Mouse (Mus musculus) ES-E14 (cell line): ENCODE results near the gene Nsun2. TPM values are rescaled to one million over a fixed set of nuclear protein-coding genes. Genes with fewer than 3 reads are reported as not detected.

Experiments
- DNase-seq: peaks from one replicate; pipeline ENCODE4 v3.0.0-alpha.2; 2013; ENCODE audit warnings: low read depth, low spot score
- H3K27ac ChIP-seq: 2 replicates; pipeline ENCODE4 v1.5.1; 2012; ENCODE audit warnings: low read depth, mild to moderate bottlenecking, low read length, moderate library complexity, mixed read lengths; ENCODE audit not compliant: poor library complexity, insufficient read depth, severe bottlenecking
- H3K36me3 ChIP-seq: 2 replicates; pipeline ENCODE4 v1.6.1; 2012; ENCODE audit warnings: mild to moderate bottlenecking, low read length, moderate library complexity, mixed read lengths; ENCODE audit not compliant: control insufficient read depth, poor library complexity, insufficient read depth, severe bottlenecking
- H3K4me1 ChIP-seq, 2 experiments: fragments of 150-350 bp in 1 of 2; sonication (generic) in 1 of 2; 2 replicates each; pipeline ENCODE4 v1.6.1; 2012; ENCODE audit warnings: low read length in 2 of 2, mild to moderate bottlenecking in 1 of 2, mixed read lengths in 1 of 2; ENCODE audit not compliant: control insufficient read depth in 2 of 2, insufficient read depth in 2 of 2, poor library complexity in 1 of 2
- H3K4me3 ChIP-seq, 2 experiments: fragments of 150-350 bp in 1 of 2; sonication (generic) in 1 of 2; 2 replicates each; pipeline ENCODE4 v1.5.1; 2012; ENCODE audit warnings: low read length in 2 of 2, low read depth in 1 of 2, mild to moderate bottlenecking in 1 of 2, mixed read lengths in 1 of 2; ENCODE audit not compliant: insufficient read depth in 1 of 2, poor library complexity in 1 of 2, severe bottlenecking in 1 of 2
- H3K9ac ChIP-seq: 2 replicates; pipeline ENCODE4 v1.6.1; 2012; ENCODE audit warnings: low read depth, mild to moderate bottlenecking, low read length, mixed read lengths; ENCODE audit not compliant: poor library complexity, insufficient read depth, severe bottlenecking
- H3K9me3 ChIP-seq: fragments of 150-350 bp; sonication (generic); 2 replicates; pipeline ENCODE4 v1.6.1; 2012; ENCODE audit warnings: low read depth, mild to moderate bottlenecking, low read length; ENCODE audit not compliant: control insufficient read depth, insufficient read depth
- CHD2 ChIP-seq: IDR thresholded peaks from 2 replicates; pipeline ENCODE4 v1.6.1; 2014; ENCODE audit warnings: mild to moderate bottlenecking, low read depth, low read length, inconsistent platforms
- HCFC1 ChIP-seq: IDR thresholded peaks from 2 replicates; pipeline ENCODE4 v1.6.1; 2012; ENCODE audit warnings: low read length, inconsistent platforms, borderline replicate concordance; ENCODE audit not compliant: insufficient read depth
- MAFK ChIP-seq: IDR thresholded peaks from 2 replicates; pipeline ENCODE4 v1.6.1; 2014; ENCODE audit warnings: mild to moderate bottlenecking, low read depth, low read length, inconsistent platforms; ENCODE audit not compliant: insufficient read depth
- ZC3H11A ChIP-seq: IDR thresholded peaks from 2 replicates; pipeline ENCODE4 v1.6.1; 2012; ENCODE audit warnings: low read depth, mild to moderate bottlenecking, inconsistent platforms, low read length, borderline replicate concordance
- ZNF384 ChIP-seq: IDR thresholded peaks from 2 replicates; pipeline ENCODE4 v1.6.1; 2012; ENCODE audit warnings: low read depth, low read length, inconsistent platforms
- in situ Hi-C, 2 experiments: fragments of 600-800 bp; cut with MboI; formaldehyde crosslinking; loops; one replicate each; pipeline ENCODE4 v1.15.1; 2025; ENCODE audit warnings: low sequenced_read_pairs in 2 of 2, inconsistent platforms in 1 of 2; ENCODE audit not compliant: unreplicated experiment in 2 of 2
- total RNA-seq: library from RNA; depleted of rRNA; stranded (reverse); fragments of 300-350 nt; gene quantifications from 2 replicates; pipeline ENCODE4 v1.2.3, GENCODE M21; 2012; rRNA removed

Nsun2 gene
- 220 TPM in 2 replicates for total RNA-seq

GRCm38 (mm10) chr13:69533405-69534333, at the start of gene Nsun2:
TSS of gene Nsun2 (plus strand) at chr13:69533746.
- H3K27ac ChIP-seq: peak within 1 kb of the TSS; percentile 65
- in situ Hi-C loops: no loop called here
- no peak for TF ChIP-seq HCFC1
- TF ChIP-seq CHD2: no peak
- no peak for TF ChIP-seq ZC3H11A
- TF ChIP-seq ZNF384: no peak
- TF ChIP-seq MAFK: no peak

GRCm38 (mm10) chr13:69485326-69485725, 48.2 kb upstream of the Nsun2 start:
- Histone ChIP-seq H3K36me3 (no peaks in the 10 kb centered on the region), H3K4me1 (no peaks in the 10 kb centered on the region), H3K27ac (no peak overlapping the region), H3K9ac (no peak overlapping the region), H3K9me3 (no peaks in the 10 kb centered on the region), H3K4me3 (no peak overlapping the region)
- in situ Hi-C loops: no loop called here
- DNase-seq: no peak
- no peak for TF ChIP-seq CHD2

More at GRCm38 (mm10) chr13:69533405-69534333, at the start of gene Nsun2:
- no peak for DNase-seq
- Histone ChIP-seq H3K36me3 (peaks cover 5% of the 10 kb centered on the region; the same call in 1 of the 2 replicates), H3K4me3 (peak within 1 kb of the TSS; percentile 73 to 90), H3K9me3 (no peaks in the 10 kb centered on the region), H3K9ac (peak within 1 kb of the TSS; percentile 91), H3K4me1 (peaks cover 3 to 20% of the 10 kb centered on the region in 2 experiments; a peak in 2 of 4 replicates)

- DNase-seq: no peak
- no peak overlapping the region for H3K27ac ChIP-seq
- H3K4me3 ChIP-seq: no peak overlapping the region
- H3K4me1 ChIP-seq: no peaks in the 10 kb centered on the region
- no peak overlapping the region for H3K9ac ChIP-seq
- no peak for TF ChIP-seq CHD2
- no peak for TF ChIP-seq ZNF384
- no peak for TF ChIP-seq HCFC1
- no peak for TF ChIP-seq ZC3H11A
- TF ChIP-seq MAFK: no peak
- no peaks in the 10 kb centered on the region for H3K9me3 ChIP-seq
- in situ Hi-C loops: no loop called here
- no peaks in the 10 kb centered on the region for H3K36me3 ChIP-seq
Observed at GRCm38 (mm10) chr13:69485833-69486232, 47.7 kb upstream of the Nsun2 start.

GRCm38 (mm10) chr13:69487108-69487507, 46.4 kb upstream of the Nsun2 start:
- TF ChIP-seq HCFC1: no peak
- TF ChIP-seq ZC3H11A: no peak
- TF ChIP-seq ZNF384: no peak
- TF ChIP-seq CHD2: no peak
- TF ChIP-seq MAFK: no peak
- no peak for DNase-seq
- H3K27ac ChIP-seq: no peak overlapping the region

More at GRCm38 (mm10) chr13:69487108-69487507, 46.4 kb upstream of the Nsun2 start:
- in situ Hi-C loops: no loop called here
- H3K9ac ChIP-seq: no peak overlapping the region
- H3K9me3 ChIP-seq: no peaks in the 10 kb centered on the region
- H3K4me3 ChIP-seq: no peak overlapping the region
- no peaks in the 10 kb centered on the region for H3K36me3 ChIP-seq
- no peaks in the 10 kb centered on the region for H3K4me1 ChIP-seq
